Mouse (Mus musculus) kidney, postnatal 4 days (tissue): ENCODE results near the gene Fem1a.

Experiments
- DNase-seq, 2 experiments: peaks; one replicate each; pipeline ENCODE4 v3.0.0; 2021; ENCODE audit warnings: mixed read lengths in 2 of 2

Gene Fem1a

DNA sequence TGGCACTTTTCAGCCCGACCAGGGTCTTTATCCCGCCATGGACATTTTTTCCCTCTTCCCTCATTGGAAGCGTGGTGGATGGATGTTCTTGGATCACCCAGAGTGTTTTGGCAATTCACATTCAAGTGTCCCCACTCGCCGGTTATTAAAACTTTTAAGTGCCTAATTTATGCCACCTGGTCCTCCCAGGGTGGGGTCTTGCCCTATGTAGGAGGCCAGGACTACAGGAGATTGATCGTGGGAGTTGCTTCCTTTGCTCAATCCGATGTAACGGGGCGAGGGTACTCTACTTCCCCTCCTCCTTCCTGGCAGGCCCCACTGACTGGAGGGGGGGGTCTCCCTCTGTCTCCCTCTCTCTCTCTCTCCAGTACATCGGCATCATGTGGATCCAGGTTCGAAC is 48.1 kb downstream of the Fem1a start:
- DNase-seq: no peak

DNA sequence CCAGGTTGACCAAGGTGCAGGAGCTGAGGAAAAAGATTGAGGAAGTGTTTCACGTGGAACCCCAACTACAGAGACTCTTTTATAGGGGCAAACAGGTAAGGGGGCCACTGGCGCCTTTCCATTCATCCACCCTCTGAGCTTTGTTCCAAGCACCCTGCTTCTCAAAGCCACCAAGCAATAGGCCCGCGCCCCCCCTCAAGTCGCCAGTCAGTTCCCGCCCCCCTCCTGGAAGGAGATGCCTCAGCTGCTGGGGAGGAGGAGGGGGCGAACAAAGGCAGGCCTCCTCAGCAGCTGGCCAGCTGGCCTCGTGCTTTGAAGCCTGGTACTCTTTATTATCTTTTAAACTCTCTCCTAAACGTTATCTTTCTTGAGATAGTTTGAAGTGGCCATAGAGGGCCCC is 48.5 kb downstream of the Fem1a start:
- peak; percentile 36 to 41 for DNase-seq

DNA sequence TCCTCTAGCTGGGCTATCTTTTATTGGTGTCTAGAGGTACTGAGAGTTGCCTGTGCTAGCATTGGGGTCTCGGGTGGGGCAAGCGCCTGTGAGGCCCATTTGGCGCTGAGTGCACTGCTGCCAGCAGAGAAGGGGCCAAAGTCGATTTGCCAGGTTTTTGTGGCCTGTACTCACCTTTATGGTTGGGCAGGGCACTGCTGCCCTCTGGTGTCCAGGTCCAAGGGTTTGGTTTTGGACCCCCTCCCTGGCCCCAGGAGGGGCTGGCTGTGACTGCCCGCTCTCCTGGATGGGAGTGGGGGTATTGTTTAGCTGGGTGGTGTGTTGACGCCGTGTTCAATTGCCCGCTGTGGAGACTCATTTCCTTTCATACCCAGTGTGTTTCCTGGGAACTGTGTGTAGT is 49.2 kb downstream of the Fem1a start:
- peak; percentile 70 to 78 for DNase-seq

DNA sequence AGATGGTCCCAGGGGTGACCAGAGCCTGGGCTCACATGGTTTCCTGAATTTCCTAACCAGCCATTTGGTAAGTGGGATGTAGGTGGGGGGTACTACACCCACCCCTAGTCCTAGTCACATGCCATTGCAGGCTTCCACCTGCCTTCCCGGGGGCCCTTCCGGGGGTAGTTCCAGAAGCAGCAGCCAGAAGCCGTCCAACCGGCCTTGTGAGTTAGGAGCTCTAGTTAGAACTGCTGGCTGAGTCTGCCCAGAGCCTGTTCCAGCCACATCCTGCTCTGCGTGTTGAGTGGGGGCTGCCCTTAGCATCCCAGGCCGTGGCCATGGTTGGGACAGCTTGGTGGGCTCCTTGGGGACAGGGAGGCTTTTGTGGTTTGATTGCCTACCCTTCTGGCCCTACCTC is 51.5 kb downstream of the Fem1a start:
- DNase-seq: peak; percentile 69 to 81

DNA sequence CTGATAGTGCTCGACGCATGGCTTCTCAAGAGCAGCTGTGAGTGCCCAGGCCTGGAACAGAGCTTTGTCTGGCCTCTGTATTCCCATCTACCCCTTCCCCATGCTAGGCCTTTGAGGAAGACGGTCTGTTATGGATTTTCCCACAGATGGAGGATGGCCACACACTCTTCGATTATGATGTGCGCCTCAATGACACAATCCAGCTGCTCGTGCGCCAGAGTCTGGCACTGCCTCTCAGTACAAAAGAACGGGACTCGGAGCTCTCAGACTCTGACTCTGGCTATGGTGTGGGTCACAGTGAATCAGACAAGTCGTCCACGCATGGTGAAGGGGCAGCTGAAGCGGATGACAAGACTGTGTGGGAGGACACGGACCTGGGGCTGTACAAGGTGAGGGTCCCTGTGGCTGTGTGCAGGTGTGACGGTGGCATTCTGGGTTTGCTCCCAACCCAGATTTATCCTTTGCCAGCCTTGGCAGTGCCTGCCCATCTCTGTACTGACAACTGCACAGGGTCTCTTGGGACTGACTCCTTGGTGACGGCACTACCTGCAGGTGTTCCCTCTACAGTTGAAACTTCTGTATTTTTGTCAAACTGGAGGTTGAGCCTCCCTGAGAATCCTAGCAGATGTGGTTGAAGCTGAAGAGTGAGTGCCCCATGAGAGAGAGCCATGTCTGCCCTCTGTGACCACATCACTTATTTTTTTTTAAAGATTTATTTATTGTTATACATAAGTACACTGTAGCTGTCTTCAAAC is 52.8 kb downstream of the Fem1a start:
- DNase-seq: no peak
